Mouse (Mus musculus) lung, embryonic 16.5 days (tissue): ENCODE data around the gene Chchd5. TPM values are rescaled to one million over a fixed set of nuclear protein-coding genes. Genes with fewer than 3 reads are reported as not detected.

Experiments used
- polyA plus RNA-seq: library from polyadenylated mRNA; unstranded; fragments of >200 nt; fragmentation: Nextera tagmentation; extraction: Ambion mirVana; gene quantifications from 2 replicates; pipeline ENCODE4 v1.2.1, GENCODE M21; 2015

The Chchd5 gene
- polyA plus RNA-seq, 1 experiment from 2014 or later = 28.3 TPM

Other genes starting within 250 kb of the Chchd5 start
- 6.4 and 7.2 TPM in 2 replicates for gene Zc3h8, start 185.6 kb upstream of the Chchd5 start, polyA plus RNA-seq
- 1.2 and 1.3 TPM in 2 replicates for gene Zc3h6, start 162.3 kb upstream of the Chchd5 start, polyA plus RNA-seq
- gene Gm10762, start 162.0 kb upstream of the Chchd5 start, polyA plus RNA-seq = 12.0 and 13.1 TPM in 2 replicates
- gene Vinac1, start 81.5 kb upstream of the Chchd5 start, polyA plus RNA-seq = 0.23 and 0.25 TPM in 2 replicates
- gene Ttl, start 63.8 kb upstream of the Chchd5 start, polyA plus RNA-seq = 11.8 and 12.2 TPM in 2 replicates
- 20.2 and 22.4 TPM in 2 replicates for gene Polr1b, start 28.7 kb upstream of the Chchd5 start, polyA plus RNA-seq
- gene Slc20a1, start 69.1 kb downstream of the Chchd5 start, polyA plus RNA-seq = 20.1 and 24.4 TPM in 2 replicates
- gene Ckap2l, start 167.5 kb downstream of the Chchd5 start, polyA plus RNA-seq = 50.8 and 64.0 TPM in 2 replicates
- gene Il1a, start 180.3 kb downstream of the Chchd5 start, polyA plus RNA-seq = not detected in 2 replicates
- gene Il1b, start 241.4 kb downstream of the Chchd5 start, polyA plus RNA-seq = not detected in 2 replicates